Mouse (Mus musculus) embryo, embryonic 10.5 days (tissue): ENCODE results near the gene Doc2g.
A peak's percentile ranks its signal among the peaks of the same experiment; 100 is the strongest.

Experiments used
- DNase-seq: peaks from one replicate; pipeline ENCODE4 v3.0.0-alpha.2; 2015; ENCODE audit warnings: low spot score

Gene Doc2g

DNA sequence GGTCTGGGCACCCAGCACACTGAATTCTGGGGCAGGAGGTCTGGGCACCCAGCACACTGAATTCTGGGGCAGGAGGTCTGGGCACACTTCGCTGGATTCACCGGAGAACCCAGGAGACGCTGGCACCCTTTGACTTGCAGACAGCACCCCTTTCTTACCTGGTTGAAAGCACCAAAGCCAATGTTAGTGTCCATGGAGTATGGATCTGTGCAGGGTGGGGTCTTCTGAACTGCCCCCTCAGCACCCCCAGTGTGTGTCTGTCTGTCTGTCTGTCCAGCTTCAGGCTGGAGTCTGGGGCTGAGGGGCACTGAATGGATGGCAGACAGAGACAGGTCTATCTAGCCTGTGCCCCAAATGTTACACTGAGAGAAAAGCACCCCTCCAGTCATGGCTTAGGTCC lies 11.6 kb upstream of the Doc2g start:
- DNase-seq: no peak

DNA sequence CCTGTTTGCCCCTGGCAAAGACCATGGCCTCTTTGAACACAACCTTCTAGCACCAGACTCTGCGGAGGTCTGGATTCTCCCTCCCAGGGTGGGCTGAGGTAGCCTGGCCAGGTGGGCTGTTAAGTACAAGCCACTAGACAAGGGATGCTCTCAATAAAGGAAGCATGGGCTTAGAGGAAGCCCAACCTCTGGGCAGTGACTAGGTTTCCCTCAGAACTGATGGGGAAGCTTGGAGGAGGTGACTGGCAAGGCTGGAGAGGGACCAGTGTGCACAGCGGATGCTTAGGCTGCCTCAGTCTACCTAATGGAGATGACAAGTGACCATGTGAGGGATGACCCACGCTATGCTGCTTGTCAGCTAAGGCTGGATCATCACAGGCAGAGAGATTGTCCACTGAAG lies 11.1 kb upstream of the Doc2g start:
- DNase-seq: no peak

DNA sequence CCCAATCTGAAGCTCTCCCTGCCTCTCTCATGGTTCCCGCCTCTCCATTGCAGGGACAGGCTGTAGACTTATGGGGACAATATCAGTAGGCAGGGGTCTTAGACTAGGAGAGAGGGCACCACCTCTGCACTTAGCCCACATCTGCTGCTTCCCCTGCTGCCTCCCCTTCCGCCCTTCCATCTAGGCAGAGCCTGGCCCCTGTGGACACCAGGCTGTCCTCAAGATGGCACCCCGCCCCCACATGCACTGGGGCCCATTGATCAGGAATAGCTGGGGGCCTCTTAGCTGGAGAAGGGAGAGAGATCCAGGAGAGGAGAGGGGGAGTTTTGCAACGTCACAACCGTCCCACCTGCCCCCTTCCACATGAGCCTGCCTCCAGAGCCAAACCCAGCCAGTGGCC lies 10.7 kb upstream of the Doc2g start, which contains the start of gene Tbx10:
TSS of gene Tbx10 (plus strand) at position 337 of the 400 bp plus-strand sequence.
- no peak for DNase-seq

DNA sequence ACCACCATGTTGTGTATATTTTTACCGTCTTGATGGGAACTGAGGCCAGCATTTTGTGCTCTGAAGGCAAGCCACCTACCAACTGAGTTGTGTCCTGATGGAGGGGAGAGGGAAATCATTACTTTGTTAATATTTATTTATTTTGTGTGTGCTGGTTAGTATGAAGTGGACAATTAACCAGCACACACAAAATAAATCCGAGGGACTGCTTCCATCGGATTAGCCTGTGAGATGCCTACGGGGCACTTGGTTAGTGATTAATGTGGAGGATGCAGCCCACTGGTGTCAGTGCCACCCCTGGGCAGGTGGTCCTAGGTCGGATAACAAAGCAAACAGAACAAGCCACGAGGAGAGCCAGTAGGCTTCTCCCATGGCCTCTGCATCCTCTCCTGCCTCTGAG lies 8.2 kb upstream of the Doc2g start:
- no peak for DNase-seq

DNA sequence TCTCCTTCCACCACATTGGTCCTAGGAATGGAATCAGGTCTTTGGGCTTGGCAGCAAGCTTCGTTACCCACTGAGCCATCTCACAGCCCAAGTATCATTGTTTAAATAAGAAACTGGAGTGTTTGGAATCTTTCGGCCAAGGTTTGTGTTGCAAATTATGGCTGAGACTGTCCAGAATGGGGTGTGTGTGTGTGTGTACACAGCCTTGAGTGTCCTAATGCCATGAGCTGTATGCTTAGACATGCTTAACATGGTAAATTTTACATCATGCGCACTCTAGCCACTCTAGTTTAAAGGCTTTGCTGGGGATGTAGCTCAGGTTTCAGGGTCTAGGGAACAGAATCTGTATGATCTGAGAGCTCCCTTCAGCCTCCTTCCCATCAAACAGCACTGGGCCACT lies 7.6 kb upstream of the Doc2g start:
- no peak for DNase-seq

DNA sequence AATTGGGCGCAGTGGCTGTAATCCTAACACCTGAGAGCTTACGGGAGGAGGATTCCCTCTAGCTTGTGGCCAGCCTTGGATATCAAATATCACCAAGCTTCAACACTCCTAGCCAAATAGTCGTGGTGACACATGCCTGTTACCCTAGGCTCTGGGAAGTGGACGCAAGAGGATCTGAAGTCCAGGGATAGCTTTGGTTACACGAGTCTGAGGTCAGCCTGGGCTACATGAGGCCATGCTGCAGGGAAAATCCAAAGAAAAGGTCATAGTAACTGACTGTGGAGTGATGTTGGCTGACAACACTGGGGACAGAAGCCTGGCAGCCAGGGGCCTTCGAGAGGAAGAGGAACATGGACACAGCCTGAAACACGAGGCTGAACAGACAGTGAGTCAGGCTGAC lies 7.0 kb upstream of the Doc2g start:
- DNase-seq: no peak

DNA sequence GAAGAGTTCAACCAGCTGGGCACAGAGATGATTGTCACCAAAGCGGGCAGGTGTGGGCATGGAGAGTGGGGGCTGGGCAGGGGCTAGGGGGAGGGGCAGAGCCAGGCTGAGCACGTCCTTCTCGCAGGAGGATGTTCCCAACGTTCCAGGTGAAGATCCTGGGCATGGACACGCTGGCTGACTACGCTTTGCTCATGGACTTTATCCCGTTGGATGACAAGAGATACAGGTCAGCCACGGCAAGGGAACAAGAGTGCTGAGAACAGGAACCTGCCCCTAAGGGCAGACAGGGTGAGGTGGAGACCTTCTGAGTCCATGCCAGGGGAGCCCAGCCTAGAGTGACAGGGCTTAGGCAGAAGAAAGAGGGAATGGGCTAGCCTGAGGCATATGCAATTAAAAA lies 6.4 kb upstream of the Doc2g start:
- no peak for DNase-seq

DNA sequence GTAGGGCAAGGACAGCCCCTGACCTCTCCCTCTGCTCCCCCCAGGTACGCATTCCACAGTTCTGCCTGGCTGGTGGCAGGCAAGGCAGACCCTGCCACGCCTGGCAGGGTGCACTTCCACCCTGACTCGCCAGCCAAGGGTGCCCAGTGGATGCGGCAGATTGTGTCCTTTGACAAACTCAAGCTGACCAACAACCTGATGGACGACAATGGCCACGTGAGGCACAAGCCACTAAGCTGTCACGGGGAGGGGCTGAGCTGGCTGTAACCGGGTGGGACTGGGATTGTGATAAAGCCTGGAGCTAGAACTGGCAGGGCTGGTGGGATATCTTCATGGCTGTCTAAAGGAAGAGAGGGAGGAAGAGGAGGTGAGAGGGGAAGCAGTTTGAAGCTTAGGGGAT lies 5.9 kb upstream of the Doc2g start:
- DNase-seq: no peak

DNA sequence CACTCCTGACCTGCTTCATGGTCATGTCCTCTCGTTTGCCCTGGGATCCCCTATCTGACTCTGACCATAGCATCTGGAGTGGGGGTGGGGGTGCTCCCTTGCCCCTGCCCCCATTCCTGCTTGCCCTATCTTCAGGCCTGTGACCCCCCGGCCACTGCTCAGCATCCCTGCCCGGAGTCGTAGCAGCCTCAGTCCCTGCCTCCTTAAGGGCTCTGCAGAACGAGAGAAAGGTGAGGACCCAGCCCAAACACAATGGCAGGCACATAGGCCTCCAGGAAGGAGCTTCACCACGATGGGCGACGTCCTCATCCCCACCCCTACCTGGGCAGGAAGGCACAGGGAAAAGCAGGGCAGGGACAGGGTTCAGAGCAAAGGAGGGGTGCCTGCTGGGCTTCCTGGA lies 4.8 kb upstream of the Doc2g start:
- no peak for DNase-seq

DNA sequence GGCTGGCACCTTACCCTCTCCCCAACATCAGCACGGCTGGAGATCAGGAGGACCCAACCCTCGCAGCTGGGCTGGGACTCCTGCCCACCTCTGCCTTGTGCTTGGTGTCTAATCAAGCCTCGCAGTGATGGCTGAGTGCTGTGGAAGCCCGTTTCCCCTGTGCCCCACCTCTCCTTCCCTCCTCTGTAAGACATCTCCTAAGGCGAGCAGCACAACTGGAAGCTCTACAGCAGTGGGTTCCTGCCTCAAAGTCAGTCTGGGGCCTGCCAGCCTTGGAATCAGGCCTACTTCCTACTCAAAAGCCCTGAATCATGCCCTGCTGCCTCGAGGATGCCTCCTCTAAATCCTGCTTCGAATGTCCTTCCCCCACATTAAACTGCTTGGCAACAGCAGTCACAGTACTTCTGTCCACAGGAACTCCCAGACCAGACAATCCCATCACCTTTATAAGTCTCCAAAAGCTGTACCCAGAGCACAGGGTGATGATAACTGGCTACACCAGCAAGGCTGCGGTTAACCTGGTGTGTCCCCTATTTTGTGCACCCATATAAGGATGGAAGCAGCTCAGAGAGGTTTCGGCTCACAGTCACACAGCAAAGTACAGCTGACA lies 3.9 kb upstream of the Doc2g start:
- DNase-seq: no peak

DNA sequence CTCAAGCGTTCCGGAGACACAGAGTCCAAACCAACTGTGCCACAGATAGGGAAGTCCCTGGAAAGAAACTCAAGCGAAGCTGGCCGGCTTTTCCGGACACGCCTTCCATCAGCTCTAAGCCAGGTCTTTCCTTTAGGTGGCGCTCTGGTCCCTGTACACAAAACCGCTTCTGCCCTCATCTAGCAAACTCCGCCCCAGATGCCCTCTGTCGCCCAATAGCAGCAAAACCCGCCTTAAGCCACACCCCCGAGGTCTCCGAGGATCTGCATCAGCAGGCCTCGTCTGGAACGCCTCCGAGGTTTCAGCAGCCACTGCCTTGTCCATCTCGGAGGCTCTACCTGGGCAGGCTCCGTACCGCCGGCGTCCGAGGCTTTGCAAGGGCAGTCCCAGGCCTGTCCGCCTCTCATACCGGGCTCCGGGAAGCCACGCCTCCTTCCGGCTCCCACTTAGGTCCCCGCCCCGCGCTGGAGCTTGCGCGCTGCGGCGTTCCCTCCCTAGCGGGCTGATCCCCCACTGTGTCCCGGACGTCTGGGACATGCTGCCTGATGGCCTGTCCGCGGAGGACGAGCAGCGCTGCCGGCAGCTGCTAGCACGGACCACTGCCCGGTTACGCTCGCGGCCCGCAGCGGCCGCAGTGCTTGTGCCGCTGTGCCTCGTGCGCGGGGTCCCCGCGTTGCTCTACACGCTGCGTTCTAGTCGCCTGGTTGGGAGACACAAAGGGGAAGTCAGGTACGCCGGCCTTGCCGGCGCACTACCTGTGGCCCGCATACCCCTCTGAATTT lies 2.8 kb upstream of the Doc2g start, which contains the start of the genes Nudt8 and Gm49405:
TSS of gene Nudt8 (plus strand) at position 462 of the 782 bp plus-strand sequence.
TSS of gene Gm49405 (plus strand) at position 508 of the 782 bp plus-strand sequence.
- DNase-seq: peak; percentile 99

DNA sequence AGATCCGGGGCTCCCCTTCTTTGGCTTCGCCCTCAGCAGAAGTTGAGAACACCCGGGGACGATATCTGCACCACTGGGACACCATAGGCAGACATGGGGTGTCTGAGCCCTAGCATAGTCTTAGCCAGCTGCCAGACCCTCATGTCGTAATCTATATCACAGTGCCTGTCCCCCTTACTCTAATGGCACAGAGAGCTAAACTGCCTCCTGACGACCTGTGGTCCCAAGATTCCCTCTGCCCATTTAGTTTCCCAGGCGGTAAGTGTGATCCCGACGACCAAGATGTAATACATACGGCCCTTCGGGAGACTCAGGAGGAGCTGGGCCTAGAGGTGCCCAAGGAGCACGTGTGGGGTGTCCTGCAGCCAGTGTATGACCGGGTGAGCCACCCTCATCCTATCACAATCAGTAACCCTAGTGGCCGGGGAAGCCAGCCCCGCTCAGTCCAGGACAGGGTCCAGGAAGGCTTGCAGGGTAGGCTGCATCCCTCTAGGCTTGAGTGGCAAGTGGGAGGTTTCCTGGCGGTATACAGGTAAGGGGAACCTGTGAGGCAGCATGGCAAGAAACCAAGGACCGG lies 2.1 kb upstream of the Doc2g start:
- DNase-seq: peak; percentile 37

DNA sequence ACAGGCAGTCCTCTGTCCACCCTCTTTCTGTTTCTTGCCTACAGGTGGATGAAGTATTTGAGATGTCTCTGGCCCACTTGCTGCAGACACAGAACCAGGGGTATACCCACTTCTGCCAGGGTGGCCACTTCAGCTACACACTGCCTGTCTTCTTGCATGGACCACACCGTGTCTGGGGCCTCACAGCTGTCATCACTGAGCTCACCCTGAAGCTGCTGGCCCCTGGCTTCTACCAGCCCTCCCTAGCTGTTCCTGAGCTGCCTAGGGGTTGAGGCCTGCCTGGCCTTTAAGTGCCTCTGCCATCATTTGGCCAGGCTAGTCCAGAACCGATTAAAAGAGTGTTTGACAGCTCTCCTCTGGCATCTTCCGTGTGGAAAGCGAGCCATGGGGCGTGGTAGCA lies 1.4 kb upstream of the Doc2g start:
- no peak for DNase-seq

DNA sequence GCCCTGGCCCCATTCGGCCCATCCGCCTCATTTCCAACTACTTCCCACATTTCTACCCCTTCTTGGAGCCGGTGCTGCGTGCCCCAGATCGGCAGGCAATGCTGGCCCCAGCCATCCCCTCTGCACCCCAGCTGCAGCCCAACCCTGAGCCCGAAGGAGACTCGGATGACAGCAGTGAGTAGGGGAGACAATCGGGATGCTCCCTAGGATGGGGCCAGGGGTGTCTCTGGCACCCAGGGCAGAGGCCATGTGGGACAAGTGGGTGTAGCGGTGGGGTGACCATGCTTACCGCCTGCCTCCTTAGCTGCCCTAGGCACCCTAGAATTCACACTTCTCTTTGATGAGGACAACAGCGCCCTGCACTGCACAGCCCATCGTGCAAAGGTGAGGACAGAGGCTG lies 528 bp downstream of the Doc2g start:
- no peak for DNase-seq

DNA sequence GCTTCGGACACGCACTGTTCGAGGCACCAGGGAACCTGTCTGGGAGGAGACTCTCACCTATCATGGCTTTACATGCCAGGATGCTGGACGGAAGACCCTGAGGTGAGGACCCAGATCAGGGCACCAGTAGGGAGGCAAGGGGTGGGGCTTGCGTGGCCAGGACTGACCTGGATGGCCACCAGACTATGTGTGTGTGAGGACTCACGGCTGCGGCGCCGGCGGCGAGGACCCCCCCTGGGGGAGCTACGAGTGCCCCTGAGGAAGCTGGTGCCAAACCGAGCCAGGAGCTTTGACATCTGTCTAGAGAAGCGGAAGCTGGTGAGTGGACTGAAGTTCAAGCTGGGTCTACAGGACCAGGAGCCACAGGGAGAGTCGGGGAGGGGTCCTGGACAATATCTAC lies 1.2 kb downstream of the Doc2g start:
- DNase-seq: no peak

DNA sequence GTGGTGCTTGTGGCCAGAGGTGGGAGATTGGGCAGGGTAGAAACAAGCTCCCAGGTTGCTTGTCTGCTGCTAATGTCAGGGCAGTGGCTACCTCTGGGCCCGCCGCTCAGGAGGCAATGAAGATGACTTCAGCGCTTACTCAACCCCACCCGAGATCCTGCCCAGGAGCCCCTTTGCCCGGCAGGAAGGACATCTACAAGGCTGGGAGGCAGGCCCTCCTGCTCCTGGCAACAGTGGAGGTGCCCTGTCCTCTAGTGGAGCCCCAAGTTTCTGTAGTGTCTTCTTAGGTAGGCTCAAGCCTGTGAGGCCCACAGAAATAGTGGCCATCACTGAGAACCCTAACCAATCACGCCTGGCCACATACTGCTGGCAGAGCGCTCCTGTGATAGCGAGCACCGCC lies 2.0 kb downstream of the Doc2g start:
- no peak for DNase-seq

DNA sequence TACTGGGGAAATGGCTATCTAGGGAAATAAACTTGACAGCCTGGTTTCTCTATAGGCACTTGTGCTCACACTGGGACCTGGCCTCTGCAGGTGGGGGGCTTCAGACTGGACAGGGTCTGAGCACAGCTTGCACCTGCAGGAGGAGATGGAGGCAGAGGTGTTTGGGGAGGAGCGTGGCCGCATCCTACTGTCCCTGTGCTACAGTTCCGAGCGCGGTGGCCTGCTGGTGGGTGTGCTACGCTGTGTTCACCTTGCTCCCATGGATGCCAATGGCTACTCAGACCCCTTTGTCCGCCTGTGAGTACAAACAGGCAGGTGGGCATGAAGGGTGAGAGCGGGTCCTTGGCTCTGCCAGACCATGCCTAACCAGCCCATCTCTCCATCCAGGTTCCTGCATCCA lies 2.9 kb downstream of the Doc2g start:
- no peak for DNase-seq

DNA sequence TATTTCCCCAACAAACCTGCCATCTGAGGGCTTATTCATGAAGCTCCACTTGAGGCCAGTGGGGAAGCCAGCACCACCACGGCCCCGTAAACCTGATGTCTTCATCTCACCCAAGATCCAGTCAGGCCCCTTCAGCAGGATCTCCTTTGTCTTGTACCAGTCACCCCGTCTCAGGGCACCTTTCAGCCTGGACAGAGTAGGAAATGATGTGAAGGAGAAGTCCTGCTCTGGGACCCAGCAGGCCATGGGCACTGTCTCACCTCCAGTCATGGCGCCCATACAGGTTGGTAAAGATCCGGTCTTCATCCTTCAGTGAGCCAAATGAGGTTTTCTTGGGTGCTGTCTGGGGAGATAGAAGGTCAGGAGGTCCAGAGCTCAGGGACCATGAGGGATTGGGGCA lies 8.0 kb downstream of the Doc2g start:
- no peak for DNase-seq

DNA sequence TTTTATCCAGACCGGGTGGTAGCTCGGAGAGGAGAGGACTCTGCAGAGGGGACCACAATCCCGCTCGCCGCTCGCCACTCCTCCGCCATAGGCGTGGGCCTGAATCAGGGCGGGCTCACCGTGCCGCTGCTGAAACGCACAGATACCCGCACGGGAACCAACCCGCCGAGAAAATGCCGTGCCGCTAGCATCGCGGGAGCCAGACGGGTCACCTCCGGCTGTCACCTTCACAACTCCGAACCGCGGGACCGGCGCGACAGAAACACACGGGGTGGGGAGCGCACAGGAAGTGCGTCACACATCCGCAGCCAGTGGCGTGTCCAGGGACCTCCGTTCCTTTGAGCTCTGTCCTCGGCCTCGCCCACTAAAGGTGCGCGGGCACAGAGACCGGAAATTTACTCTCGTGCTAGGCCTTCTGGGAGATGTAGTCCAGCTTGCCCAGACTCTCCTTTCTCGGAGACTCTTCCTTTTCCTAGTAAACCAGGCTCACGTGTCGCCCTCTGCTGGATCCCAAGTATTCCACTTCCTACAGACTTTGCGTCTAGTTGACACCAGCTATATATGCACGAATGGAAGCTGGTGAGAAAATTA lies 9.4 kb downstream of the Doc2g start, which contains the start of gene Ndufv1:
TSS of gene Ndufv1 (minus strand) at position 375 of the 591 bp plus-strand sequence.
- DNase-seq: peak; percentile 100

DNA sequence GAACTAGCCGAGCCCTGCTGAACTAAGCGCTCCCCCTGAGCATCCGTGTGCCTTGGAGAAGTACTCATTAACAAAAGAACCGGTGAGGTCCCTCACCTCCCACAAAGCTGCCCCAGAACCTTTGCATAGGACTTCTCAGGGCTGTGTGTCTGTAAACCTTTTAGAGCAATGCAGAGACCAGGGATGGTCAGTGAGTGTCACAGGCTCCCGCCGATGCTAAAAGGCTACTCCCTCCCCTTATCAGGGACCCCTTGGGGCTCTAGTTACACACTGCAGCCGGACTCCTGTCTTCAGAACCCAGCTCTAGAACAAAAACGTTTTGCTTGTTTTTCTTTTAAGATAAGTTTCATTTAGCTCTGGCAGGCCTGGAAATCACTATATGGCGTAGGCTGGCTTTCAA lies 10.0 kb downstream of the Doc2g start:
- DNase-seq: no peak

DNA sequence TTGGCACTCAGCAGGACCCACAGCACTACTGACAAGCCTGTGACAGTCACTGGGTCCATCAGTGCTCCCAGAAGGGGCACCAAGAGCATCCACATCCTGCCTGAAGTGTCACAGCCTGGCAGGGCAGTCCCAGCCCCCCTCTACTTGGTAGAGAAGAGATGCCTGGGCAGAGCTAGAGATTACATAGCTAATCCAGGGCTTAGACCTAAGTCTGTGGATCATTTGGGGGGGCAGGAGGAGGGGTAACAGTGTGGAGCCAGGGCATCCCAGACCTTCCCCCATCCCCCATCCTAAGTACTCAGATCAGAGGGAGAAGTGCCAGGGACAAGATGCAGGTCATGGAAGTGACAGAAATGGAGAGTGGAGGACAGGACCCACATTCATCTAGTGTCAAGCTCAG lies 11.7 kb downstream of the Doc2g start:
- DNase-seq: no peak

DNA sequence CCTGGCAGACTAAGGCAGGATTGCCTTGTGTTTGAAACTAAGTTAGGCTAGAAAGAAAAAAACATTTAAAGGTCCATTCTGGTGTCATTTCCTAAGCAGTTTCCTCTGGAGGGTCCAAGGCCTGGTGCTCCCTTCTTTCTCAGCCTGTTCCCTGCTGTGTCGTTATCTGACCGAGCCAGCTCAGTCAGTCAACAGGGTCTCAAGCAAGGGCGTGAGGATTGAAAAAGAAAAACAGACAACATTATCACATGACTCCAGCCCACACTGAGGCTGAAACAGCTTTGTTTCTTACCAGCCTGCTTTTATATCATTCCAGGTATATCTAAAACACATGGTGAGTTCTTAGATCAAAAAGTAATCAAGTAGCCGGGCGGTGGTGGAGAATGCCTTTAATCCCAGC lies 12.5 kb downstream of the Doc2g start:
- DNase-seq: no peak
